Mouse (Mus musculus) spleen, adult 2 months (tissue): ENCODE results near the gene Hhatl. TPM values are rescaled to one million over a fixed set of nuclear protein-coding genes. Genes with fewer than 3 reads are reported as not detected.

Source experiments
- DNase-seq, 2 experiments: peaks; one replicate each; pipeline versions ENCODE4 v3.0.0 to v3.0.0-alpha.2; 2012 to 2021; ENCODE audit warnings: low spot score in 2 of 2, low read depth in 1 of 2
- H3K27ac ChIP-seq: fragments of 200-500 bp; 2 replicates; pipeline ENCODE4 v1.5.1; 2012; ENCODE audit warnings: low read length, inconsistent platforms; ENCODE audit not compliant: insufficient read depth
- H3K27me3 ChIP-seq: fragments of 200-500 bp; 2 replicates; pipeline ENCODE4 v1.6.1; 2012; ENCODE audit warnings: mild to moderate bottlenecking, moderate library complexity, low read length, inconsistent platforms; ENCODE audit not compliant: control insufficient read depth, insufficient read depth
- H3K36me3 ChIP-seq: fragments of 200-500 bp; 2 replicates; pipeline ENCODE4 v1.6.1; 2012; ENCODE audit warnings: mild to moderate bottlenecking, low read length, inconsistent platforms; ENCODE audit not compliant: control insufficient read depth, insufficient read depth
- H3K4me1 ChIP-seq: fragments of 200-500 bp; 2 replicates; pipeline ENCODE4 v1.6.1; 2011; ENCODE audit warnings: inconsistent platforms; ENCODE audit not compliant: control insufficient read depth, insufficient read depth, insufficient read length
- H3K4me3 ChIP-seq: fragments of 200-500 bp; 2 replicates; pipeline ENCODE4 v1.5.1; 2011; ENCODE audit warnings: mild to moderate bottlenecking, inconsistent platforms; ENCODE audit not compliant: insufficient read depth, insufficient read length; ENCODE audit errors: extremely low read depth
- CTCF ChIP-seq: fragments of 200-500 bp; IDR thresholded peaks from 2 replicates; pipeline ENCODE4 v1.5.1; 2011; ENCODE audit warnings: mild to moderate bottlenecking, inconsistent platforms; ENCODE audit not compliant: insufficient read depth, insufficient read length, insufficient replicate concordance; ENCODE audit errors: extremely low read depth
- POLR2A ChIP-seq: fragments of 200-500 bp; IDR thresholded peaks from 2 replicates; pipeline ENCODE4 v1.6.1; 2011; ENCODE audit warnings: low read depth, low read length, inconsistent platforms
- WGBS: fragments of 180-500 bp; shearing (Covaris S2); methylation state at CpG from one replicate; pipeline ENCODE4 v1.1.7; 2018; 5-methylcytosine and 5-hydroxymethylcytosine counted together
- polyA plus RNA-seq: library from polyadenylated mRNA; depleted of rRNA; stranded (reverse); fragments of >200 nt; gene quantifications from 2 replicates; pipeline ENCODE4 v1.2.3, GENCODE M21; 2012

The Hhatl gene
- polyA plus RNA-seq, 1 experiment: 0.19 TPM

GRCm38 (mm10) chr9:121765166-121765855 lies 27.0 kb downstream of the Hhatl start:
- no peaks in the 10 kb centered on the region for H3K36me3 ChIP-seq
- H3K27me3 ChIP-seq: peaks cover 4% of the 10 kb centered on the region
- no peak for TF ChIP-seq CTCF
- no peak for TF ChIP-seq POLR2A
- H3K4me3 ChIP-seq: no peak overlapping the region
- peaks cover under 1% of the 10 kb centered on the region; the same call in 1 of the 2 replicates for H3K4me1 ChIP-seq
- WGBS: 59% methylated on average over 16 of the region's 16 CpGs
- DNase-seq: no peak
- H3K27ac ChIP-seq: no peak overlapping the region

GRCm38 (mm10) chr9:121763716-121764115 lies 28.6 kb downstream of the Hhatl start:
- peaks cover 19% of the 10 kb centered on the region for H3K27me3 ChIP-seq
- 81% methylated on average over 19 of the region's 19 CpGs for WGBS
- DNase-seq: no peak
- no peaks in the 10 kb centered on the region for H3K36me3 ChIP-seq
- no peak overlapping the region for H3K27ac ChIP-seq
- no peak for TF ChIP-seq CTCF
- TF ChIP-seq POLR2A: no peak
- peaks cover 12% of the 10 kb centered on the region for H3K4me1 ChIP-seq
- H3K4me3 ChIP-seq: no peak overlapping the region

- 95% methylated on average over 25 of the region's 25 CpGs for WGBS
- peaks cover 12% of the 10 kb centered on the region for H3K4me1 ChIP-seq
- peaks cover 19% of the 10 kb centered on the region for H3K27me3 ChIP-seq
- H3K36me3 ChIP-seq: no peaks in the 10 kb centered on the region
- H3K4me3 ChIP-seq: no peak overlapping the region
- DNase-seq: no peak
- no peak for TF ChIP-seq POLR2A
- no peak for TF ChIP-seq CTCF
- no peak overlapping the region for H3K27ac ChIP-seq
Observed at GRCm38 (mm10) chr9:121762761-121763160, 29.5 kb downstream of the Hhatl start.

- Histone ChIP-seq H3K27ac (no peak overlapping the region), H3K27me3 (peaks cover 19% of the 10 kb centered on the region), H3K36me3 (no peaks in the 10 kb centered on the region), H3K4me3 (no peak overlapping the region), H3K4me1 (peaks cover 12% of the 10 kb centered on the region)
- no peak for TF ChIP-seq POLR2A
- TF ChIP-seq CTCF: no peak
- DNase-seq: no peak
- 82% methylated on average over 10 of the region's 10 CpGs for WGBS
Observed at GRCm38 (mm10) chr9:121762248-121762647, 30.1 kb downstream of the Hhatl start.

- H3K4me3 ChIP-seq: no peak overlapping the region
- no peak for DNase-seq
- WGBS: 77% methylated on average over 8 of the region's 8 CpGs
Observed at GRCm38 (mm10) chr9:121761787-121762186, 30.5 kb downstream of the Hhatl start.

GRCm38 (mm10) chr9:121761091-121761665 lies 31.1 kb downstream of the Hhatl start:
- Histone ChIP-seq H3K36me3 (peaks cover 1% of the 10 kb centered on the region; the same call in 1 of the 2 replicates), H3K27me3 (peaks cover 19% of the 10 kb centered on the region), H3K27ac (no peak overlapping the region), H3K4me3 (no peak overlapping the region), H3K4me1 (peaks cover 12% of the 10 kb centered on the region)
- TF ChIP-seq POLR2A (no peak), CTCF (no peak)
- 68% methylated on average over 10 of the region's 10 CpGs for WGBS
- no peak for DNase-seq

More at GRCm38 (mm10) chr9:121761787-121762186, 30.5 kb downstream of the Hhatl start:
- Histone ChIP-seq H3K27ac (no peak overlapping the region), H3K4me1 (peaks cover 12% of the 10 kb centered on the region), H3K27me3 (peaks cover 19% of the 10 kb centered on the region), H3K36me3 (no peaks in the 10 kb centered on the region)
- TF ChIP-seq POLR2A (no peak), CTCF (no peak)
